Mouse (Mus musculus) liver, postnatal 0 days (tissue): ENCODE results near the gene Tmem252. TPM values are rescaled to one million over a fixed set of nuclear protein-coding genes. Genes with fewer than 3 reads are reported as not detected.

Experiments used
- ATAC-seq: fragments of 200-750 bp; cut with Nextera tagmentation; 2 replicates; pipeline ENCODE4 v1.8.0; 2017; ENCODE audit warnings: mild to moderate bottlenecking, moderate library complexity
- DNase-seq: peaks from one replicate; pipeline ENCODE4 v3.0.0-alpha.2; 2016
- H3K27ac ChIP-seq: fragments of 300-500 bp; sonication (generic); 2 replicates; pipeline ENCODE4 v1.5.1; 2014; ENCODE audit warnings: antibody characterized with exemption, moderate library complexity, mild to moderate bottlenecking, low read depth
- H3K27me3 ChIP-seq: fragments of 300-500 bp; sonication (generic); 2 replicates; pipeline ENCODE4 v1.6.1; 2014; ENCODE audit warnings: low read length, control low read depth, mixed read lengths; ENCODE audit not compliant: insufficient read depth
- H3K36me3 ChIP-seq: fragments of 300-500 bp; sonication (generic); replicated peaks from 2 replicates; pipeline ENCODE4 v1.6.1; 2014; ENCODE audit warnings: mild to moderate bottlenecking, control low read depth, low read length, moderate library complexity, mixed read lengths; ENCODE audit not compliant: insufficient read depth
- H3K4me1 ChIP-seq: fragments of 300-500 bp; sonication (generic); 2 replicates; pipeline ENCODE4 v1.6.1; 2014; ENCODE audit warnings: antibody characterized with exemption, mild to moderate bottlenecking, control low read depth; ENCODE audit not compliant: insufficient read depth
- H3K4me2 ChIP-seq: fragments of 300-500 bp; sonication (generic); 2 replicates; pipeline ENCODE4 v1.6.1; 2014; ENCODE audit warnings: low read depth, mild to moderate bottlenecking, low read length, moderate library complexity, mixed read lengths
- H3K4me3 ChIP-seq: fragments of 300-500 bp; sonication (generic); 2 replicates; pipeline ENCODE4 v1.5.1; 2014; ENCODE audit warnings: low read depth, low read length
- H3K9ac ChIP-seq: fragments of 300-500 bp; sonication (generic); replicated peaks from 2 replicates; pipeline ENCODE4 v1.6.1; 2014; ENCODE audit warnings: mild to moderate bottlenecking, moderate library complexity
- H3K9me3 ChIP-seq: fragments of 300-500 bp; sonication (generic); 2 replicates; pipeline ENCODE4 v1.6.1; 2016; ENCODE audit warnings: mild to moderate bottlenecking, control low read depth, low read length, mixed read lengths
- CTCF ChIP-seq: sonication (generic); IDR thresholded peaks from 2 replicates; pipeline ENCODE4 v1.5.1; 2016; ENCODE audit warnings: antibody characterized with exemption, low read depth
- EP300 ChIP-seq: IDR thresholded peaks from 2 replicates; pipeline ENCODE4 v1.6.1; 2016; ENCODE audit warnings: antibody characterized with exemption, low read depth, mild to moderate bottlenecking
- WGBS: fragments of 180-500 bp; shearing (Covaris S2); extraction: QIAGEN DNeasy Blood & Tissue Kit; methylation state at CpG from one replicate; pipeline ENCODE4 v1.1.7; 2014; ENCODE audit not compliant: insufficient replicate concordance; 5-methylcytosine and 5-hydroxymethylcytosine counted together
- polyA plus RNA-seq: library from polyadenylated mRNA; unstranded; fragments of >200 nt; fragmentation: Nextera tagmentation; extraction: Ambion mirVana; gene quantifications from 2 replicates; pipeline ENCODE4 v1.2.1, GENCODE M21; 2015

Tmem252 gene
- polyA plus RNA-seq, 1 experiment from 2014 or later, result 0.06 TPM

GRCm38 (mm10) chr19:24672366-24672960 lies 1.3 kb upstream of the Tmem252 start:
- H3K27me3 ChIP-seq, result no peaks in the 10 kb centered on the region
- H3K4me2 ChIP-seq, result no peak overlapping the region
- no peak for TF ChIP-seq CTCF
- TF ChIP-seq EP300, result no peak
- no peaks in the 10 kb centered on the region for H3K4me1 ChIP-seq
- H3K9me3 ChIP-seq, result no peaks in the 10 kb centered on the region
- WGBS, result 54% methylated on average over 10 of the region's 10 CpGs
- H3K27ac ChIP-seq, result no peak overlapping the region
- ATAC-seq, result no peak
- H3K9ac ChIP-seq, result no peak overlapping the region
- DNase-seq, result no peak
- no peaks in the 10 kb centered on the region for H3K36me3 ChIP-seq
- no peak overlapping the region for H3K4me3 ChIP-seq

DNA sequence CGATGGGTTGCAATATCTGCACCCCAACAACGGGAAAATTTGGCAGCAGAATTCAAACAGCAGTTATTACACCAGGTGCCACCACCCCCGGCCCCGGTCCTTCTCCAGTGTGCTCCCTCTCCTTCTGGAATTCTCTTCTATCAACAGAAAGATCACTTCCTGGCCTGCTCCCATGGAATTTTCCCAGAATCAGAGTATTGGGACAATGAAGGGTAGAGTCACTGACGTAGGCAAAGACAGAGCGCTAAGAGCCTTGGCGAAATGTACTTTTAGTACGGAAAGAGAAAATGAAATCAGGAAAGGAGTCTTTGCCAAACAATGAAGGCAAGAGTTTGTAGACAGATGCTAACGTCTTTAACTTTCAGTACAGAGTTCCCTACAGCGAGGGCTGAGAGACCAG lies 477 bp upstream of the Tmem252 start:
- Histone ChIP-seq H3K36me3 (no peaks in the 10 kb centered on the region), H3K27ac (no peak overlapping the region), H3K9me3 (no peaks in the 10 kb centered on the region), H3K27me3 (no peaks in the 10 kb centered on the region), H3K4me2 (no peak overlapping the region), H3K9ac (no peak overlapping the region), H3K4me3 (no peak overlapping the region), H3K4me1 (no peaks in the 10 kb centered on the region)
- no peak for TF ChIP-seq CTCF
- TF ChIP-seq EP300, result no peak
- WGBS, result 79% methylated on average over 10 of the region's 10 CpGs
- ATAC-seq (no peak), DNase-seq (no peak)

DNA sequence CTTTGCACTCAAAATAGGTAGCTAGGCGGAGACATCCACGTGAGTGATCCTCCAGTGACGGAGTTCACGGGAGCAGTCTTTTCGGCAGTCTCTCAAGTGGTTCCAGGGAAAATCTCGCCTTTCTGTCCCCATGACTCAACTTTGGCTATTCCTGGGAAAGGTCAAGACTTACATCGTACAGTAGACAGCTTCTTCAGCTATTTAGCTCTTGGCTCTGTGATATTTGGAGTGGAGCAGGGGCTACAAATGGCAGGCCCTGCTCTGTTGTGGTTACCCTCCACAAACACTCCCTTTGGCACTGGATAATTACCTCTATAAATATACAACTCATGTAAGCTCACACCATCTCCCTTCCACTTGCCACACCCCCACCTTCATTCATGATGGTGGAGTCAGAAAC lies 2.6 kb downstream of the Tmem252 start:
- H3K9ac ChIP-seq, result no peak overlapping the region
- H3K27me3 ChIP-seq, result no peaks in the 10 kb centered on the region
- no peak overlapping the region for H3K4me3 ChIP-seq
- no peaks in the 10 kb centered on the region for H3K4me1 ChIP-seq
- H3K36me3 ChIP-seq, result no peaks in the 10 kb centered on the region
- H3K27ac ChIP-seq, result no peak overlapping the region
- WGBS, result 85% methylated on average over 7 of the region's 7 CpGs
- no peaks in the 10 kb centered on the region for H3K9me3 ChIP-seq
- ATAC-seq (no peak), DNase-seq (no peak)
- no peak overlapping the region for H3K4me2 ChIP-seq
- TF ChIP-seq EP300 (no peak), CTCF (no peak)

DNA sequence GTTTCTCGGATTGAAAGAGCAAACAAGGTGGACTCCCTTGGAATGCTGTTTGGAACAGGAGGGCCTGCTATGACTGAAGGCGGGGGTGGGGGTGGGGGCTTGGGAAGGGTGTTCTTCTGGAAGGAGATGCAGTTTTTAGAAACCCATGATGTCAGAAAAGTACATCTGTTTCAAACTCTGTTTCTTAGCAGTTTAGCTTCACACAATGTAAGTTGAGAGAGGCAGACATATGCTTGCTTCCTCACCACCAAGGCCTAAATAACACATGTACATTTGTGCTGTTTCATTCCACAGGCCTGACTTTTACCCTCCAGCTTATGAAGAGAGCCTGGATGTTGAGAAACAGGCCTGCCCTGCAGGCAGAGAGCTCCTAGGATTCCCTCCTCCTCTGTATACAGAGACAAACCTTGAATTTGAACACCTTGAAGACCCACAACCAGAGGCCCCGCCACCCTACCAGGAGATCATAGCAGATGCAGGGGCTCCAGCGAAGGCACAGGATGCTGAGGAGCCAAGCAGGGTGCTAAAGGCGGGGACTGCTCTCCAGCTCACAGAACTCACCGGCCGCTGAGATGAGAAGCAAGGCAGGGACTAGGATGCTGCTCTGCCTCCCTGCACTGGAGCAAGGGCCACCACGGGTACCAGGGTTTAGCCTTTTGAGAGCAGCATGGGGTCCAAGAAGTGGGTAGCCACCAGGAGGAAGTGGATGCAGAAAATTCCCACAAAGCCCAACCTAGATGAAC lies 3.6 kb downstream of the Tmem252 start:
- Histone ChIP-seq H3K9ac (no peak overlapping the region), H3K4me3 (no peak overlapping the region), H3K4me2 (no peak overlapping the region), H3K9me3 (no peaks in the 10 kb centered on the region), H3K36me3 (no peaks in the 10 kb centered on the region), H3K4me1 (no peaks in the 10 kb centered on the region), H3K27me3 (no peaks in the 10 kb centered on the region), H3K27ac (no peak overlapping the region)
- no peak for ATAC-seq
- 66% methylated on average over 8 of the region's 8 CpGs for WGBS
- TF ChIP-seq CTCF (no peak), EP300 (no peak)
- no peak for DNase-seq

DNA sequence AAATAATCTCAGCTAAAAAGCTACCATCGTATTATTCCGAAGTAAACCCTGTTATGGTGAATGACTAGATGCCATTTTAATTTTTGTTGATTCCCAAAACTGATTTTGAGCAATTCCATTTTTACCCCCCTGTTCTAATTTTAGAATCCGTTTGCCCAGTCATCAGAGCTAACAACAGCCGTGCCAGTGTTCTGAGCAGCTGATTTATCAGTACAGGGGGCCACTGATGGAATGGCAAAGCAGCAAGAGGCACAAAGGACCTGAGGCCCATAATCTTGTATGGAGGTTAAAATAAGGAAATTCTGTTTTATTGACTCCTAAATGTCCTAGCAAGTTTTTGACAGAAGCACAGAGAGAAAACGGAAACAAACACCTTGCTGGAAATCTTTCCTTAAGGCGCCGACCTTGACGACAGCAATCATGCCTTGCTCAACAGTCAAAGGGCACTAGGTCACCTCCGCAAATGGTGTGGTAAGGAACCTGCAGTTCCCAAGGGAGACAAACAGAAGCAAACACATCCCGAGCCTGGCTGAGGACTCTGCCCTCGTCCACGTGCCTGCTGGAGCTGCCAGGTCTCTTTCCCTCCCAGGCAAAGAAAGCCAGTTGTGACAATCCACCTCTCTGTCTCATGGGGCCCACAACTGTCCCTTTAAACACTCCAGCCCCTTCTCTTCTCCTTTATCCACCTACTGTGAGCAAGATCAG lies 9.4 kb downstream of the Tmem252 start:
- Histone ChIP-seq H3K27ac (no peak overlapping the region), H3K4me3 (no peak overlapping the region), H3K4me2 (no peak overlapping the region), H3K27me3 (no peaks in the 10 kb centered on the region), H3K4me1 (0 out of 2 replicates have a peak, but pooled peaks cover 6% of the 10 kb centered on the region), H3K36me3 (no peaks in the 10 kb centered on the region), H3K9me3 (no peaks in the 10 kb centered on the region), H3K9ac (no peak overlapping the region)
- 55% methylated on average over 12 of the region's 12 CpGs for WGBS
- DNase-seq (peak; percentile 64), ATAC-seq (peak; percentile 96)
- TF ChIP-seq EP300 (peak; percentile 27; the same call in 1 of the 2 replicates), CTCF (no peak)

- Histone ChIP-seq H3K4me3 (no peak overlapping the region), H3K9me3 (no peaks in the 10 kb centered on the region), H3K36me3 (no peaks in the 10 kb centered on the region), H3K4me1 (peaks cover 6% of the 10 kb centered on the region; the same call in 1 of the 2 replicates), H3K27me3 (no peaks in the 10 kb centered on the region), H3K27ac (no peak overlapping the region), H3K9ac (no peak overlapping the region), H3K4me2 (no peak overlapping the region)
- TF ChIP-seq EP300 (no peak), CTCF (no peak)
- WGBS, result 68% methylated on average over 10 of the region's 10 CpGs
- DNase-seq (no peak), ATAC-seq (no peak)
Measured at GRCm38 (mm10) chr19:24686411-24686810, 12.6 kb downstream of the Tmem252 start.
